Mouse (Mus musculus): ENCODE measurements around the gene Fam184a.
A peak's percentile ranks its signal among the peaks of the same experiment; 100 is the strongest.

Gene Fam184a

DNA sequence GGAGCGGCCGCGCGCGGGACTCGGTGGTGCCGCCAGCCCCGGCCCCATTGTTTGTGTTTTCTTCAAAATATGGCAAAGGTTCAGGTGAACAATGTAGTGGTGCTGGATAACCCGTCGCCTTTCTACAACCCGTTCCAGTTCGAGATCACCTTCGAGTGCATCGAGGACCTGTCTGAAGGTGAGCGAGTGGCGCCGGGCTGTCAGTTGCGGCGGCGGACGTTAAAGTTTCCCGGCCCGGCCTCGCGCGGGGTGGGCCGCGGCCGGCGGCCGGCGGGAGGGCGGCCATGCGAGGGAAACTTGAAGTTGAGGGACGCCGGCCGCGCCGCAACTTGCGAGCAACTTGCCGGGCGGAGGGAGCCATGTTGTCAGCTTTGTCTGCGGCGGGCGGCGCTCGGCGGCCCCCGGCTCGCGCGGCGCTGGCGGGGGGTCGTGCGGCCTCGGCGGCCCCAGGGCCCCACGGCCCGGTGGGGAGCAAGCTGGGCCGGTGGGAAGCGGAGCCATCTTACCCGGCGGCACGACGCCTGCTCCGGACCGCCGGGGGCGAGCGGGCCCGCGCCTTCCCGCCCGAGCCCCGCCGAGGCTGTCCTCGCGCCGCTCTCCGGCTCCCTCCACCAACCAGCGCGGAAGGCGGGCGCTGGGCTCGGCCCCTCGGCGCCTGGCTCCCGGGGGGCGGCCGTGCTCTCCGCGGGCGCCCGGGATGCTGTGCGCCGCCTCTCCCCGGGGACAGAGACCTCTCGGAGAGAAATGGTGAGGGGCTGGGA, 153.6 kb downstream of the Fam184a start:
- DNase-seq (ENCODE audit: low spot score in 2 of 2), result peak; percentile 66 to 69

DNA sequence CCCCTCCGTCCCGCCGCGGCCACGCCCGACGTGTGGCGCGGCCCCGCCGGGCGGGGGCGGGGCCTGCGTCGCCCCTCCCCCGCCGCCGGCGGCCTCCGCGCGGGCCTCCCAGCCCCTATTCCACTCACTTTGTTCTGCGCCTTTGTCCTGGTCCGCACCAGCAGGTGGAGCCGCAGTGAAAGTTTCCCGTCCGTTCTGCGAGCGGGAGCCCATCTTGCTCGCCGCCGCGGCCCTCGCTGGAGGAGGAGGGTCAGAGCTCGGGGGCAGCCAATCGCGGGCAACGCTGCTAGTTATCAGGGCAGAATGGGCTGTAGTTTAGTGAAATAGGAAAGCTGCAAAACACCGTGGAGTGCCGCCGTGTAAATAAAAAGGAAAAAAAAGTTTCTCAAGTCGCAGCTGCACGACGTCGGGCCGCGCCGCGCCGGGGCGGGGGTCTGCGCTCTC, 154.2 kb downstream of the Fam184a start, which contains the start of gene Asf1a:
Asf1a (plus strand) TSS at position 81 of the 444 bp plus-strand sequence.
- DNase-seq (ENCODE audit: low spot score in 2 of 2), result peak; percentile 92 to 95

DNA sequence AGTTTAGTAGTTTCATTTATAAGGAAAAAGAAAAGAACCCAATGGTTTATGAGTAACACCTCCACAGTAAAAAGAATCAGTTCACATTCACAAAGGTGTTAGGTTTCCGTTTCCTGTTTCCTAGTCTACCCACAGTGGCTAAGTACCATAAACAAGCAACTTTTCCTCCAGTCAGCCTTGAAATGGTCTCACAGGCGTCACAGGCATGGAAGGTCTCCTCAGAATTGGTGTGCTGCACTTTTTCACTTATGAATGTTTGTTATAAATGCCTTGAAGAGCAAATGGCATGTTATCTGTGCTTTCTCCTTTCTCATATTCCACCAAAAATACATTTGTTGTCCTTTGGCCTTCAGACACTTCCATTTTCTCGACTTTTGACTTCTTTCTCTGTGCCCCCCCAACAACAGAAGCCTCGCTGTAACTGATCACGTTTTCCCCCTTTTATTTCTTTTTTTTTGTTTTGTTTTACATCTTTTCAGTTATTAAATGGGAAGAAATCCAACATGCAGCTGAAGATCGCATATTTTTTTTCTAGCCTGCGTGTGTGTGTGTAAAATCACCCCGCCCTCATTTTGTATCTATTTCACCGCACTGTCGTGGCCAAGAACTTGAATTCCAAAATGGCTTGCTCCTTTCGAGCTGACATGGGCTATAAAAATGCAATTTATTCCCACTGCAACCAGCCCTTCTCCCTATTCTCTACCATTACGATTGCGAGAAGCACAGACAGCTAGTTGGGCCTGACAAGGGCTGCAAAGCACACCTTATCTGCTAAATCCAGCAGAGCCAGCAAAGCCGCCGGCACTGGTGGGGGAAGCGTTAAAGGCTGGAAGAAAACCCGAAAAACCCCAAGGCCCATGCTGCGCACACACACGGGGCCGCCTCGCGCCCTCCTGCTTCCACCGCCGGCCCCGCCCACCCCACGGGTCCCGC, 154.9 kb downstream of the Fam184a start:
- no peak for DNase-seq (ENCODE audit: low spot score in 2 of 2)

DNA sequence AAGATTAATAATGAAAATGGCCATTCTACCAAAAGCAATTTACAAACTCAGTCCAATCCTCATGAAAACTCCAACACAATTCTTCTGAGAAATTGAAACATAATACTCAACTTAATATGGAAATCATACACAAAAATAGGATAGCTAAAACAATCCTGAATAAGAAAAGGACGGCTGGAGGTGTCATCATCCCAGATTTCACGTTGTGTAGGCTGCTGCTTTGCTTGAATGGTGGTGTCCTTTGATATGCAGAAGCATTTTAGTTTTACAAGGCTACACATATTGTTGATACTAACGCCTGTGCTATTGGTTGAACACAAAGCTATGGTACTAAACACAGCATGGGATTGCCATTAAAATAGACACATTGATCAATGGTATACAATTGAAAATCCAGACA, 165.1 kb downstream of the Fam184a start:
- DNase-seq (ENCODE audit: low spot score in 2 of 2), result no peak

Data from spleen, postnatal 10 days (tissue).